Mouse (Mus musculus): ENCODE data around the gene Fcrla.

DNA sequence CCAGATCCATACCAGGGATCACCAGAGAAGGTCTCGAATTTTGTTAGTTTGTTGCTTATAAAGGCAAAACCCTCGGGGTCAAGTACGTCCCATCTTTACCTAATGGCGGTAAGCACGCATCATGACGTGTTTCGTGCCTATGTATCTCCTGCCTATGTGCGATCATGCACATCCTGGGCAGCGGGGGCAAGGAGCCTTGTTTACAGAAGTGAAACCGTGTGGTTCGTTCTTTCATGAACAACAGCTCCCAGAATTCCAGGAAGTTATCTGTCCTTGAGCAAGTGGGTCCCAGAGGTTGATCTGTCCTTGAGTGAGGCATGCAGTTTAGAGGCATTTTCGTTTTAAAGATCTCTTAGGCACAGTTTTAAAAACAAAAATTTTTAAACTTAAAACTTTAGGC, 11.9 kb upstream of the Fcrla start:
- TF ChIP-seq CTCF (IDR thresholded peaks at IDR 0.05; ENCODE audit: extremely low read depth, insufficient read depth, insufficient read length, insufficient replicate concordance) (no peak), POLR2A (IDR thresholded peaks at IDR 0.05; ENCODE audit: low read depth, low read length) (no peak)
